In the genomic region with DNA sequence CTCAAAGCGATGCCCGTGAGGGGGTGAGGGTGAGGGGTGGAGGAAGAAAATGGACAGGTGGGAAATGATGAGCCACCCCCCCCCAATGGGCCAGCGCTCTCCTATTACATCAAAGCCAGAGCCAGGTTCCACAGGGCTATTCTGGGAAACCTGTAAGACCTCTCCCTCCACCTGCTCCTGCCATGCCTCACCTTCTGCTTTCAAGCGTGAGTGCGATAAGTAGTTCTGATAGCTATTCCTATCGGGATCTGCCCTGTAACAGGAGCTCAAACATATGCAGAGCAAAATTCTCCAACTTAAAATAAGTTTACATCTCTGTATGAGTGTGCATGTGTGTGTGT, we compare ENCODE assay signal across 23 mouse cellular contexts. TPM values are rescaled to one million over a fixed set of nuclear protein-coding genes. Genes with fewer than 3 reads are reported as not detected.
DNase-seq lines count a peak whose midpoint lies in the region; ATAC-seq and TF ChIP-seq lines count a peak whose summit lies in the region.
"Had no signal": no experiment of that assay in that cellular context is flagged by ENCODE, and none has a peak within 500 bp of the region (broad histone marks: within the 10 kb centered on the region; RNA-seq: fewer than 3 reads in every experiment).

No protein-coding gene starts in this region.

- ATAC-seq in kidney, postnatal 0 days (replicated peaks; ENCODE audit: low FRiP score, low read depth) = no peak
- peak; percentile 83 for ATAC-seq in intestine, embryonic 15.5 days
- peak; percentile 60 for ATAC-seq in intestine, postnatal 0 days
- peak; percentile 82 for ATAC-seq in stomach, embryonic 16.5 days (ENCODE audit: insufficient read depth, low FRiP score)
- ATAC-seq: forebrain, embryonic 15.5 days had no signal

- H3K27me3 ChIP-seq in kidney, postnatal 0 days (ENCODE audit: insufficient read depth, low read length) = no peaks in the 10 kb centered on the region
- no peaks in the 10 kb centered on the region for H3K27me3 ChIP-seq in intestine, embryonic 15.5 days (replicated peaks)
- no peaks in the 10 kb centered on the region for H3K27me3 ChIP-seq in intestine, postnatal 0 days (replicated peaks; ENCODE audit: control insufficient read depth, insufficient read depth, low read length)
- no peaks in the 10 kb centered on the region for H3K27me3 ChIP-seq in stomach, embryonic 16.5 days (ENCODE audit: control insufficient read depth, insufficient read depth, low read length)
- H3K27me3 ChIP-seq in midbrain, embryonic 10.5 days (ENCODE audit: low read depth, poor library complexity, severe bottlenecking) = no peaks in the 10 kb centered on the region
- H3K27me3 ChIP-seq: embryonic facial prominence, embryonic 12.5 days; forebrain, embryonic 15.5 days; heart, embryonic 13.5 days had no signal

- no peaks in the 10 kb centered on the region for H3K9me3 ChIP-seq in kidney, postnatal 0 days (replicated peaks; ENCODE audit: low read length)
- no peaks in the 10 kb centered on the region for H3K9me3 ChIP-seq in intestine, embryonic 15.5 days
- H3K9me3 ChIP-seq in intestine, postnatal 0 days (ENCODE audit: control insufficient read depth) = no peaks in the 10 kb centered on the region
- no peaks in the 10 kb centered on the region for H3K9me3 ChIP-seq in stomach, embryonic 16.5 days (replicated peaks; ENCODE audit: control insufficient read depth, low read length)
- H3K9me3 ChIP-seq in midbrain, embryonic 10.5 days (replicated peaks) = no peaks in the 10 kb centered on the region
- H3K9me3 ChIP-seq: embryonic facial prominence, embryonic 12.5 days; forebrain, embryonic 15.5 days; heart, embryonic 13.5 days had no signal

- no peaks in the 10 kb centered on the region for H3K36me3 ChIP-seq in kidney, postnatal 0 days (ENCODE audit: insufficient read depth, low read length)
- no peaks in the 10 kb centered on the region for H3K36me3 ChIP-seq in intestine, embryonic 15.5 days
- H3K36me3 ChIP-seq in intestine, postnatal 0 days (ENCODE audit: control insufficient read depth, insufficient read depth) = no peaks in the 10 kb centered on the region
- H3K36me3 ChIP-seq in stomach, embryonic 16.5 days (ENCODE audit: control insufficient read depth, insufficient read depth, low read length) = no peaks in the 10 kb centered on the region
- H3K36me3 ChIP-seq in midbrain, embryonic 10.5 days = no peaks in the 10 kb centered on the region
- H3K36me3 ChIP-seq: embryonic facial prominence, embryonic 12.5 days; forebrain, embryonic 15.5 days; heart, embryonic 13.5 days had no signal

- H3K4me1 ChIP-seq in kidney, postnatal 0 days (replicated peaks; ENCODE audit: insufficient read depth, low read length) = no peaks in the 10 kb centered on the region
- H3K4me1 ChIP-seq in intestine, embryonic 15.5 days (replicated peaks) = no peaks in the 10 kb centered on the region
- H3K4me1 ChIP-seq in intestine, postnatal 0 days (replicated peaks; ENCODE audit: control insufficient read depth, insufficient read depth, low read length) = no peaks in the 10 kb centered on the region
- no peaks in the 10 kb centered on the region for H3K4me1 ChIP-seq in stomach, embryonic 16.5 days (ENCODE audit: control insufficient read depth, insufficient read depth, low read length)
- no peaks in the 10 kb centered on the region for H3K4me1 ChIP-seq in midbrain, embryonic 10.5 days
- H3K4me1 ChIP-seq: embryonic facial prominence, embryonic 12.5 days; forebrain, embryonic 15.5 days had no signal

- WGBS in kidney, postnatal 0 days = 34% methylated on average over 6 of the region's 6 CpGs
- 29% methylated on average over 6 of the region's 6 CpGs for WGBS in intestine, embryonic 15.5 days
- whole genome bisulfite sequencing in intestine, postnatal 0 days = 19% methylated on average over 6 of the region's 6 CpGs
- WGBS in stomach, embryonic 16.5 days = 18% methylated on average over 6 of the region's 6 CpGs
- 84% methylated on average over 6 of the region's 6 CpGs for WGBS in midbrain, embryonic 10.5 days

- H3K9ac ChIP-seq in kidney, postnatal 0 days (ENCODE audit: low read depth, low read length) = no peak overlapping the region
- H3K9ac ChIP-seq in intestine, embryonic 15.5 days = no peak overlapping the region
- no peak overlapping the region for H3K9ac ChIP-seq in intestine, postnatal 0 days (ENCODE audit: low read depth, low read length)
- no peak overlapping the region for H3K9ac ChIP-seq in stomach, embryonic 16.5 days (ENCODE audit: low read length)
- H3K9ac ChIP-seq: embryonic facial prominence, embryonic 12.5 days; forebrain, embryonic 15.5 days; heart, embryonic 13.5 days had no signal

- no peak overlapping the region for H3K4me2 ChIP-seq in kidney, postnatal 0 days (ENCODE audit: low read length)
- peak overlapping the region; percentile 36 for H3K4me2 ChIP-seq in intestine, embryonic 15.5 days (replicated peaks)
- H3K4me2 ChIP-seq in intestine, postnatal 0 days (replicated peaks; ENCODE audit: low read depth) = peak overlapping the region; percentile 55
- no peak overlapping the region for H3K4me2 ChIP-seq in stomach, embryonic 16.5 days (ENCODE audit: low read depth, low read length)
- H3K4me2 ChIP-seq: embryonic facial prominence, embryonic 12.5 days; forebrain, embryonic 15.5 days; heart, embryonic 13.5 days had no signal

- TF ChIP-seq CTCF in kidney, postnatal 0 days (IDR thresholded peaks at IDR 0.05; ENCODE audit: low read depth) = no peak
- no peak for TF ChIP-seq CTCF in intestine, postnatal 0 days (IDR thresholded peaks at IDR 0.05; ENCODE audit: low read depth)

- H3K4me3 ChIP-seq in kidney, postnatal 0 days (replicated peaks; ENCODE audit: low read depth, low read length) = no peak overlapping the region
- no peak overlapping the region for H3K4me3 ChIP-seq in intestine, embryonic 15.5 days (replicated peaks)
- H3K4me3 ChIP-seq in intestine, postnatal 0 days (ENCODE audit: low read depth, low read length) = no peak overlapping the region
- no peak overlapping the region for H3K4me3 ChIP-seq in stomach, embryonic 16.5 days (replicated peaks; ENCODE audit: low read length)
- no peak overlapping the region for H3K4me3 ChIP-seq in midbrain, embryonic 10.5 days
- H3K4me3 ChIP-seq: embryonic facial prominence, embryonic 12.5 days; forebrain, embryonic 15.5 days; heart, embryonic 13.5 days had no signal

- no peak for DNase-seq in kidney, postnatal 0 days (ENCODE audit: low spot score)
- DNase-seq in kidney, postnatal 36 days = no peak
- no peak for DNase-seq in left cerebral cortex, adult 18-20 months (ENCODE audit: low spot score in 2 of 2)
- no peak for DNase-seq in midbrain, embryonic 10.5 days (ENCODE audit: low spot score)
- DNase-seq: adrenal gland, postnatal 10 days; cerebellum, adult 11 months; cerebellum, adult 9-10 months; cerebellum, postnatal 25 days; gastrocnemius, postnatal 36 days; heart, adult 11 months; heart, postnatal 36 days had no signal

- H3K27ac ChIP-seq in kidney, postnatal 0 days = peak overlapping the region; percentile 56; the same call in 1 of the 2 replicates
- peak overlapping the region; percentile 80 for H3K27ac ChIP-seq in intestine, embryonic 15.5 days
- peak overlapping the region; percentile 70 for H3K27ac ChIP-seq in intestine, postnatal 0 days (ENCODE audit: low read depth, low read length)
- no peak overlapping the region for H3K27ac ChIP-seq in stomach, embryonic 16.5 days (ENCODE audit: low read length)
- no peak overlapping the region for H3K27ac ChIP-seq in midbrain, embryonic 10.5 days (replicated peaks)
- H3K27ac ChIP-seq: embryonic facial prominence, embryonic 12.5 days; forebrain, embryonic 15.5 days; heart, embryonic 13.5 days had no signal

RNA-seq across cellular contexts. Expression of a gene that starts 2.0 kb away (rescaled TPM):
- 126 and 133 TPM in 2 replicates for polyA plus RNA-seq in kidney, postnatal 0 days (2015; fragmentation: Nextera tagmentation; extraction: Ambion mirVana)
- 33.1 and 34.9 TPM in 2 replicates for polyA plus RNA-seq in intestine, embryonic 15.5 days (2015; fragmentation: Nextera tagmentation; extraction: Ambion mirVana)
- polyA plus RNA-seq in intestine, postnatal 0 days (2015; fragmentation: Nextera tagmentation; extraction: Ambion mirVana) = 147 and 153 TPM in 2 replicates
- 2.8 and 3.3 TPM in 2 replicates for polyA plus RNA-seq in stomach, embryonic 16.5 days (2015; fragmentation: Nextera tagmentation; extraction: Ambion mirVana)
- total RNA-seq in left cerebral cortex, adult 18-20 months (2021) = not detected
- polyA plus RNA-seq in midbrain, embryonic 10.5 days (2016; fragmentation: Nextera tagmentation; extraction: Ambion mirVana) = not detected in 2 replicates
- total RNA-seq: ES-E14; gastrocnemius, adult 8-10 months; gastrocnemius, postnatal 36 days; heart, postnatal 36 days had no signal
- polyA plus RNA-seq: embryonic facial prominence, embryonic 12.5 days; forebrain, embryonic 11.5 days; forebrain, embryonic 15.5 days; heart, embryonic 13.5 days; heart, postnatal 0 days; hindbrain, embryonic 11.5 days had no signal

RNA-seq across cellular contexts. Expression of a gene that starts 38.9 kb away (rescaled TPM):
- polyA plus RNA-seq in kidney, postnatal 0 days (2015; fragmentation: Nextera tagmentation; extraction: Ambion mirVana) = 0.46 and 0.54 TPM in 2 replicates
- polyA plus RNA-seq in intestine, embryonic 15.5 days (2015; fragmentation: Nextera tagmentation; extraction: Ambion mirVana) = 0.18 TPM in 1 of 2 replicates, not detected in the other
- polyA plus RNA-seq in intestine, postnatal 0 days (2015; fragmentation: Nextera tagmentation; extraction: Ambion mirVana) = 0.83 and 0.94 TPM in 2 replicates
- polyA plus RNA-seq in stomach, embryonic 16.5 days (2015; fragmentation: Nextera tagmentation; extraction: Ambion mirVana) = not detected in 2 replicates
- under 1 TPM in 1 of 2 experiments, not detected in 1; 0.35 TPM for total RNA-seq in left cerebral cortex, adult 18-20 months (2021)
- polyA plus RNA-seq in midbrain, embryonic 10.5 days (2016; fragmentation: Nextera tagmentation; extraction: Ambion mirVana) = 0.23 and 0.26 TPM in 2 replicates
- total RNA-seq: adrenal gland, postnatal 10 days; adrenal gland, postnatal 4 days; ES-E14; gastrocnemius, adult 8-10 months; gastrocnemius, postnatal 36 days; heart, postnatal 36 days had no signal
- polyA plus RNA-seq: embryonic facial prominence, embryonic 12.5 days; forebrain, embryonic 11.5 days; heart, embryonic 13.5 days; heart, postnatal 0 days had no signal

Comparison
In these comparisons a context has a peak if more than half of its experiments do, and no peak if none do; other contexts are left out.
1. H3K27ac ChIP-seq: peak in kidney, postnatal 0 days (single experiment), intestine, embryonic 15.5 days (single experiment) and intestine, postnatal 0 days (single experiment); none in stomach, embryonic 16.5 days (single experiment) and midbrain, embryonic 10.5 days (single experiment).
2. H3K4me2 ChIP-seq: peak in intestine, embryonic 15.5 days (single experiment) and intestine, postnatal 0 days (single experiment); none in kidney, postnatal 0 days (single experiment) and stomach, embryonic 16.5 days (single experiment).